Mouse (Mus musculus) c-Kit-positive CD71-positive TER-119-positive erythroid progenitor cells, embryonic 14.5 days (primary cell): ENCODE measurements around the gene Ptk7.

Source experiments
- DNase-seq: peaks from one replicate; pipeline ENCODE4 v3.0.0-alpha.2; 2013; ENCODE audit warnings: low spot score

The Ptk7 gene

DNA sequence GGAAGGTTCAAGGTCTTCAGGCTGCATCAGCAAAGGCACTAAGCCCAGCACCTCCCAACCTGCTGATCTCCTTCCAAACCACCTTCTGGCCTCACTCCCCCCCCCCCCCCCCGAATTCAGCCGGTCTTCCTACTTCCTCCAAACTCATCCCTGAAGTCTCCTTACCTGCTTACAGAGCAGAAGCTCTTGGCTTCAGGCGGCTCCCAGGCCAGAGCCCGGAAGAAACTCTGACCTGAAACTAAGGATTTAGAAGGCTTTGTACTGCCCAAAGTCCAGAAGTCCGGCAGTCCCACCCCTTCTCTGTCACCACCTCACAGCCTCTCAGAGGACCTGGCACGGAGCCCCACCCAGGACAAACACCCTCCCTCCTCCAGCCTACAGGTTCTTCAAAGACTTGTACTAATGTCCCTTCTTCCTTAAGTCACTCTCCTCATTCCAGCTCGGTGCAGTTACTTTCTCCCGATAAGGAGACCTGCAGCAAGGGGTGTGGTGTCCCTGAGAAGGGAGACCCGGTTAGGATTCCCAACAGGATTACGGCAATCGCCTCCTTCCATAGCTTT, 15.7 kb upstream of the Ptk7 start:
- DNase-seq, result peak; percentile 18

GRCm38 (mm10) chr17:46644152-46644805, 15.0 kb upstream of the Ptk7 start:
- no peak for DNase-seq

DNA sequence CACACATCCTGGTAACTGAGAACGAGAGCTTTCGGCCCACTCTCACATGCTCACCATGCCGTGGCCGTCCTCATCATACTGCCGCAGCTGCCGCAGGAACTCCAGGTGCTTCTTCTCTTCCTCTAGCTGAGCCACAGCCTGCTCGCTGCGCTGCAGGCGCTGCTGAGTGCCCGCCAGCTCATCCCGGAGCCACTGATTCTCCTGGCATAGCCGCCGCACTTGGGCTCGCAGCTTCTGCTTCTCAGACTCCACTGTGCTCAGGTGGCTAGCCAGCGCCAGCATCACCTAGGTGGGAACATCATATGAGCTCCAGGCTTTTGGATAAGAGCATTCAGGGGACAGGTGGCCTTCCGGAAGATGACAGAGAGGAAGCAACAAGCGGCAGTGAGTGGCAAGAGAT, 12.8 kb upstream of the Ptk7 start:
- no peak for DNase-seq

GRCm38 (mm10) chr17:46639929-46640328, 10.6 kb upstream of the Ptk7 start:
- DNase-seq, result no peak

DNA sequence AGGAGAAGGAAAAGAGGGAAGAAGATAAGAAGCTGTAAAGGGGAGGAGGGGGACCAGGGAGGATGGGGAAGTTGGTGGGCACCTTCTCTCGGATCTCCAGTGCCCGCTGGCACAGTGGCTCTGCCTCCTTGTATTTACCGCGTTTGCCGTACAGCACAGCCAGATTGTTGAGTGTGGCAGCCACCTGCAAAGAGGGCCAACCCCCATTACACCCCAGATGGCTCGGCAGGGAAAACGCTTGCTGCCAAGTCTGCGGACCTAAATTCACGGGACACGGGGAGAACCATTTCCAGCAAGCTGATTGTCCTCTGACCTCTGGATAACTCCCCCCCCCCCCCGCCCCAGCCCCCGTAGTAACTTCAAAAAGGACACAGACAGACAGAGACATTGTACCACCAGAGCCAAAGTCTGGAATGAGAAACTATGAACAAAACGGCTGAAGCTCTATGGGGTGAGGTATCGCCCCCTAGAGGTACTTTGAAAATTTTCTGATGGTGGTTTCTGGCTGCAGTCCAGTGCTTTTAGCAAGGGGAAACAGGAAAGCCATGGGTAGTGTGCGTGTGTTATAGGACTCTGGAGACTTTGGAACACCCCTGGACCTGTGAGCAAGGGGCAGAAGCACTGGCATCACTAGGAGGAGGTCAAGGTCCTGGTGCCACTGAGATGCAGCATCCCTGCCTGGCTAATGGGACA, 7.7 kb upstream of the Ptk7 start:
- peak; percentile 38 for DNase-seq

DNA sequence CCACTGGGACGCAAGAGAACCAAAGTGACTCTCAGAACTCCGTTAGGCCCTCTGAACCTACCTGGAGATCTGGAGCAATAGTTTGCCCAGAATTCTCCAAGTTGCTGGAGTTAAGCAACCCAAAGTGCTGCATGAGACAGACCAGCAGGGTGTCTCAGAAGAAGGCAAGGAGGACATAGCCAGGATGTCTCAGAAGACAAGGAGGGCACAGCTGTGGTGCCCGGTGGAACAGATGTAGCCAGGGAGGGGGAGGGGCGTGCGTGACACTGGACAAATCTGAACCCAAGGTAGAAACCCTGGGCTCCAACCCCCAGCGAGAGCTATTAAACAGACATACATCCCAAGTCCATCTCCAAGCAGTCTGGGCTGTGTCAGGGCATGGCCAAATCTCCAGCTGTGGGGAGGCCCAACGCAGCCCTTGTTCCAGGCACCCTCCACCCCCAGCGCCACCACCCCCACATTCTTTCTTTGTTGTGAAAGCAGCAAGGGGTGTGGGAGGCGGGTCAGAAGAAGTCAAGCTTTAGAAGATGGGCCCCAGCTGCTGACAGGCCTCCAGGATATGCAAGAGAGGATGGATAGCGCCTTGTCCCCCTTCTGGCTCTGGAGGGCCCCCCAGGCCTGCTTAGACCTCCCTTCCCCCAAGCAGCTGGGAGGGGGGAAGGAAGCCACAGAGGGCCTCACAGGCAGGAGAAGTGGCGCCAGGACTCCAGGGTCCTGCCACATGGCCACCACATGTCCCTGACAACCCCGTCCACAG, 559 bp upstream of the Ptk7 start:
- no peak for DNase-seq

GRCm38 (mm10) chr17:46628471-46628790, 873 bp downstream of the Ptk7 start:
- no peak for DNase-seq

DNA sequence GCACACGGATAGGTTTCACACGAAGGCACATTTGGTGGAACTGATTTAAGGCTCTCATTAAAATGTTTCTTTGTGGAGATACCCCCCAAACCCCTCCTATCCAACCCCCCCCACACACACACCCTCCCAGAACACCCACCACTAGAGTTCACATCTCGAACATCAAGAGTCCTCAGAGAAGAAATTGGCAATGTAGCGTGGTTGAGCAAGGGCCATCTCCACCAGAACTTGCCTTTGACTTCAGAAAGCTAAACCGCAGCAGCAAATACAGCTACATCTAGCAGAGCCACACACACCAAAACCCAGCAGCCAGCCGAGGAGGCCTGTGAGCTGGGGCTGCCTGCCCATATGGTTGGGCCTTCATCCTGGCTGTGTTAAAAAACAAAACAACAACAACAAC, 1.9 kb downstream of the Ptk7 start:
- no peak for DNase-seq

DNA sequence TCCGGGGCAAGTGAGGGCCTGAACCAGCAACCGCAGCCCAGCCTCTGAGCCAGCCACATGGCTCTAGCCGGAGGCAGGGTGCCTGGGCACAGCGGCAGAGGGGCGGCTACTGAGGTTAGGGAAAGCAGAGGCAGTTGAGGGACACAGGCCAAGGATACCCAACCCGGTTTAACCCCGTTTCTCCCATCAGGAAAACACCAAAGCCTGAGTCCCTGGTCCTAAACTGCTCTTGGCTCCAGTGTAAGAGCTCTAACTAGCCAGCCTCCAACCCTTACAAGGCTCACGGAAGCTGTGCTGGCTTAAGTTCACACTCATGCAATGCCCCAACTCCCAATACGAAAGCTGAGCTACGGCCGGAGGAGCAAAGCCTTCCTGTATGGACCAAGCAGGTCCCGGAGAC, 4.7 kb downstream of the Ptk7 start:
- DNase-seq, result no peak

DNA sequence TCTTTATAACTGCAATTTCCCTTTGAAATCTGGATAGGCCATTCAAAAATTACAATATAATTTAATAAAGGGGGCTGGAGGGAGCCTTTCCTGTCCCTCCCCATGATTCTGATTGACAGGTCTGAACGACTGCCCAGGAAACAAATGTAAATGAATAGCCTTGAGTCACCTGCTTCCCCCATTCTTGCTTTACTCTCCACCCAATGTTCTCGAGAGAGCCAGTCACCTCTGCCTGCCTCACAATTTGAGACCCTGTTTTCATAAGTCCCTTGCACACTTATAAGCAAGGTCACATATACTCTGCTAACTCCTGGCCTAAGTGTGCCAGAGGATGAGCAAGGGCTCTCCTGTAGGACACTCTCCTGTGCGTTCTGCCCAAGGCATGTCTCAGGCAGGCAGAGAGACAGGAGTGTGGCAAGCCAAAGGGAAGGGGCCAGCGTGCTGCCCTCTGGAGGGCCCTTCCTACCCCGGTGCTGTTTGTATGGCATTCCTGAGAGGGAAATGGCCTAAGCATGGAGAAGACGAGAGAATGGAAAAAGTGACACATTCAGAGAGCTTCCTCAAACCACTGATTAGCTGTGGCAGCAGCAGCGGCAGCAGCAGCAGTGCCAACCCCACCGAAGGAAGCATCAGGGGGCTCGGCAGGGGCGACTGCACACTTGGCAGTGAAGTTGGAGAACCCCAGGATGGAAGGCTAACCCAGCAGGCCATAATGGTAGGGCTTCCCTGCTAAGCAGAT, 5.3 kb downstream of the Ptk7 start:
- DNase-seq, result no peak

GRCm38 (mm10) chr17:46622269-46622668, 7.0 kb downstream of the Ptk7 start:
- DNase-seq, result no peak

- DNase-seq, result no peak
Measured at GRCm38 (mm10) chr17:46621324-46621723, 8.0 kb downstream of the Ptk7 start.

DNA sequence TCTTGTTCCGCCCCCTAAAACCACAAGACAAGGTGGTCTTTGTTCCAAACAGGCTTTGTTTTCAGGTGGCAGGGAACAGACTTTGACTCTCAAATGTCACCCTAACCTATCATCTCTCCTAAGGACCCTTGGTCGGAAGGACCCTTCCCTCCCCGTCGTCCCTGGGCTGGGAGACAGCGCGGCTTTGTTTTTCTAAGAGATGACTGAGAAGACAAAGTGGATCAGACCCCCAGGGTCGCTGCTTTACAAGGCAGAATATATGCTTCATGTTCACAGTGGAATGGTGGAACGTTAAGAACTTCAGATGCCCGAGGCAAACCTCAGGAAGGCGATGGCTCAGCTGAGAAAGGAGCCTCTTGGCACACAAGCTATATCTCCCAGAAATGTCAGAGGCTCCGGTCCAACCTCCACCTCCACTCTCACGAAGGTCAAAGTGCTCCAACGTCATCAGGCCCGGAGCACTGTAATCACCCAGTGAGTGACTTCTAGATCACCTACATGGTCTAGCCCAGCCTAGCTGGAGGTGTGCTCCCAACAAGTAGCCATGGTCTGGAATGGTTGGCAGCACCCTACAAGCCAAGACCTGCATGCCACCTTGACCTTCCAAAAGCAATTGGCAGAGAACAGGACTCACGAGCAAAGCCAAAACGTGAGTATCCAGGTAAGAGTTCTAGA, 9.5 kb downstream of the Ptk7 start:
- DNase-seq, result no peak

DNA sequence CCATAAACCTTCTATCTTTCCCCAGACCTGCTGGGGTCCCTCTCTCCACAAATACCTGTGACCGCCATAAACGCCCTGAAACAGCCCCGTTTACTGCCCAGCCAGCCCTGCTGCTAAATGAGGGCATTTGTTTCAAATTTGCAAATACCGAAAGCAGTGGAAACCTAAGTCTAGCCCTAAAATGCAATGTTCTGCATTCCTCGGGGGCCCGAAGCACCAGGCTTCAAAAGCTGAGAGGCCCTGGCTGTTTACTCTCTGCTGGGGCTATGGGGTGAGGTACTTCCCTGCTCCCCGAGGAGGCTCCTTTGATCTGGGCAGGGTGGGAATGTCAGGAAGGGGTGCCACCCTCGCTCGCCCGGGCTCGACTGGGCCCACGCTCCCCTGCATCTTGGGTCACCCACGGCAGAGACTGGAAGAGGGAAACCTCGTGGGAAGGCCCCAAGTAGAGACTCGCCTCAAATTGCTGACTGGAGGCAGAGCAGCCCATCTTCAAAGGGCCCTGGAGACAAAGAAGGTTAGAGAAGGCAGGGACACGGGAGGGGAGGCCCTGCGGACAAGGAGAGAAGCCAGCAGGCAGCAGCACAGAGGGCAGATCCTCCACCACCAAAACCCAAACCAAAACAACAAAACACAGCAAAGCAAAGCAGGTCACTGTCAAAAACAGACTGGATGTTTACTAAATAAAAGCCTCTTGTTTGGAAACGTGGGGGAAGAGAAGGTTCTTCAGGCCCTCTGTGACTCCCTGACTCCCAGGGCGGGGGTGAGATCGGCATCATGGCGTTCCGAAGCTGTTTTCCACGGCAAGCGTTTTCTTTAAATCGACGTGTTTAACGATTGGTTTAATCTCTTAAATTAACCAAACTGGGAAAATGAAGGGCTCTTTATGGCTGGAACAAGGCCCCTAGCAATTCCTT, 10.3 kb downstream of the Ptk7 start:
- DNase-seq, result no peak

DNA sequence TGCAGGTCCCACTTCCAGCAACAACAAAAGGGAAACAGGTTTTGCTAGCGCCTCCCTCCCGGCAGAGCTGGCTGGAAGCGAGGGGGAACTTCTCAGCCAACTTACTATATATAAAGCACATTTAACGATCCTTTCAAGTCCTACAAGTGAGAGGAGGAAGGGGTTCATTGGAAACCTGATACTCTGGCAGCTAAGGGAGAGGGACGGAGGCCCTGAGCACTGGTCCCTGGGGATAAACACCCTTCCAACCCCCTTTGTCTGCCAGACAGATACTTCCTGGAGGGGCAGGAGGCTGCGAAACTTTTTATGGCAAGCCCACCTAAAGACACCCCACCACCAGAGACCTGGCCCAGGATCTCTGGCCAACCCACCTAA, 10.9 kb downstream of the Ptk7 start:
- no peak for DNase-seq

- no peak for DNase-seq
Measured at GRCm38 (mm10) chr17:46617799-46618198, 11.5 kb downstream of the Ptk7 start.

GRCm38 (mm10) chr17:46613229-46613628, 16.1 kb downstream of the Ptk7 start:
- DNase-seq, result no peak

- no peak for DNase-seq
Measured at GRCm38 (mm10) chr17:46612820-46613219, 16.5 kb downstream of the Ptk7 start.

DNA sequence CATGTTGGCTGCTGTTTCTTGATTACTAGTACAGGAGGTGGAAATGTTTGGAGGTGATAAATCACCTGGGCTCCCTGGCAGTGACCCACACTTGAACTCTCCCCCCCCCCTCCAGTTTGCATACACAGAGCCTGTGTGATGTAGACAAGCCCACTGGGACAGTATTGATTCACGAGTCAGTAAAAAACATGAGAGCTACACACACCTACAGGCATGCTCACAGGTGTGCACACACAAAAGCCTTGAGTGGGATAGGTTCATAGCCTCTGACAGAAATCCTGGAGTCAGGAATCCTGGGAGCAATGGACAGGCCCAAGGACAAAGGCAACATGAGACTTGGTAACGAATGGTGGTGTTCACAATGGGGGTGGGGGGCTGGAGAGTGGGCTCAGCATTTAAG, 17.1 kb downstream of the Ptk7 start:
- DNase-seq, result no peak

GRCm38 (mm10) chr17:46611316-46611715, 18.0 kb downstream of the Ptk7 start:
- DNase-seq, result no peak
